Mouse (Mus musculus) adrenal gland, postnatal 10 days (tissue): ENCODE data around the gene Ankrd54. TPM values are rescaled to one million over a fixed set of nuclear protein-coding genes. Genes with fewer than 3 reads are reported as not detected.

Experiments used
- DNase-seq: peaks from one replicate; pipeline ENCODE4 v3.0.0; 2021; ENCODE audit warnings: mixed read lengths
- long read RNA-seq, 2 experiments: library from polyadenylated mRNA; stranded (forward); transcript quantifications; one replicate each; pipeline ENCODE4 v2.0.0; 2021
- total RNA-seq, 2 experiments: library from RNA; stranded (reverse); gene quantifications; 2 replicates each; pipeline ENCODE4 v1.2.3; 2021

The Ankrd54 gene
- 10 to 100 TPM; 19.2 to 21.4 TPM for total RNA-seq
- long read RNA-seq, experiment 1, transcript Ankrd54-201 (8 exons, 1,904 nt), result major isoform, 43 of 62 reads
- long read RNA-seq, experiment 1, partial matches to known transcripts, result 4 of 62 reads
- long read RNA-seq, experiment 1, other reads (novel, unspliced or antisense), result 14 of 62 reads
- long read RNA-seq, experiment 2, transcript Ankrd54-201 (8 exons, 1,904 nt), result major isoform, 28 of 54 reads
- long read RNA-seq, experiment 2, partial matches to known transcripts, result 9 of 54 reads
- long read RNA-seq, experiment 2, other reads (novel, unspliced or antisense), result 14 of 54 reads

GRCm38 (mm10) chr15:79062376-79063159 is at the start of gene Ankrd54:
Ankrd54 (minus strand) TSS chr15:79062893.
- DNase-seq, result peak; percentile 98

- DNase-seq, result peak; percentile 75
Observed at GRCm38 (mm10) chr15:79111774-79112173, 49.1 kb upstream of the Ankrd54 start.

- DNase-seq, result no peak
Observed at GRCm38 (mm10) chr15:79110528-79110927, 47.8 kb upstream of the Ankrd54 start.

GRCm38 (mm10) chr15:79110031-79110430 is 47.3 kb upstream of the Ankrd54 start:
- DNase-seq, result no peak

GRCm38 (mm10) chr15:79109321-79109934 is 46.7 kb upstream of the Ankrd54 start:
- DNase-seq, result no peak

GRCm38 (mm10) chr15:79108421-79109320 is 46.0 kb upstream of the Ankrd54 start, which contains the start of gene Micall1:
Micall1 (plus strand) TSS chr15:79108898.
- peak; percentile 89 for DNase-seq

- DNase-seq, result peak; percentile 14
Observed at GRCm38 (mm10) chr15:79107966-79108365, 45.3 kb upstream of the Ankrd54 start.

GRCm38 (mm10) chr15:79105804-79106203 is 43.1 kb upstream of the Ankrd54 start:
- DNase-seq, result no peak

- DNase-seq, result no peak
Observed at GRCm38 (mm10) chr15:79103264-79103663, 40.6 kb upstream of the Ankrd54 start.

- no peak for DNase-seq
Observed at GRCm38 (mm10) chr15:79101531-79101930, 38.8 kb upstream of the Ankrd54 start.

GRCm38 (mm10) chr15:79100391-79100790 is 37.7 kb upstream of the Ankrd54 start:
- DNase-seq, result no peak

GRCm38 (mm10) chr15:79099456-79099855 is 36.8 kb upstream of the Ankrd54 start:
- no peak for DNase-seq

GRCm38 (mm10) chr15:79098868-79099267 is 36.2 kb upstream of the Ankrd54 start:
- no peak for DNase-seq

GRCm38 (mm10) chr15:79098220-79098619 is 35.5 kb upstream of the Ankrd54 start:
- no peak for DNase-seq

GRCm38 (mm10) chr15:79097611-79098025 is 34.9 kb upstream of the Ankrd54 start:
- peak; percentile 82 for DNase-seq

GRCm38 (mm10) chr15:79097135-79097534 is 34.4 kb upstream of the Ankrd54 start:
- no peak for DNase-seq

- peak; percentile 55 for DNase-seq
Observed at GRCm38 (mm10) chr15:79096556-79096955, 33.9 kb upstream of the Ankrd54 start.

GRCm38 (mm10) chr15:79095483-79095882 is 32.8 kb upstream of the Ankrd54 start:
- no peak for DNase-seq

GRCm38 (mm10) chr15:79093083-79093839 is 30.6 kb upstream of the Ankrd54 start:
- peak; percentile 67 for DNase-seq

- DNase-seq, result no peak
Observed at GRCm38 (mm10) chr15:79092284-79092683, 29.6 kb upstream of the Ankrd54 start.

- DNase-seq, result no peak
Observed at GRCm38 (mm10) chr15:79079567-79079966, 16.9 kb upstream of the Ankrd54 start.
